Comparison of ENCODE assay signal across 31 mouse cellular contexts in genomic region chr14:120636726-120637400, GRCm38 (mm10).
DNase-seq lines count a peak whose midpoint lies in the region; ATAC-seq lines count a peak whose summit lies in the region.
"Had no signal": no experiment of that assay in that cellular context is flagged by ENCODE, and none has a peak within 500 bp of the region (broad histone marks: within the 10 kb centered on the region; RNA-seq: fewer than 3 reads in every experiment).

No protein-coding gene starts in this region.

- WGBS in heart, embryonic 13.5 days = 75% methylated on average over 6 of the region's 6 CpGs
- WGBS in intestine, embryonic 15.5 days = 91% methylated on average over 6 of the region's 6 CpGs
- WGBS in intestine, embryonic 16.5 days = 82% methylated on average over 6 of the region's 6 CpGs
- WGBS in midbrain, embryonic 11.5 days = 92% methylated on average over 6 of the region's 6 CpGs
- WGBS in midbrain, embryonic 14.5 days = 90% methylated on average over 6 of the region's 6 CpGs

- peak overlapping the region; percentile 41; the same call in 1 of the 2 replicates for H3K4me2 ChIP-seq in heart, embryonic 13.5 days
- no peak overlapping the region for H3K4me2 ChIP-seq in intestine, embryonic 15.5 days (replicated peaks)
- no peak overlapping the region for H3K4me2 ChIP-seq in intestine, embryonic 16.5 days (ENCODE audit: low read depth, low read length)
- H3K4me2 ChIP-seq in midbrain, embryonic 11.5 days = no peak overlapping the region
- H3K4me2 ChIP-seq in midbrain, embryonic 14.5 days (ENCODE audit: low read length) = no peak overlapping the region
- H3K4me2 ChIP-seq: embryonic facial prominence, embryonic 15.5 days; forebrain, embryonic 12.5 days; limb, embryonic 15.5 days; lung, embryonic 15.5 days; neural tube, embryonic 12.5 days had no signal

- ATAC-seq in heart, embryonic 13.5 days (ENCODE audit: extremely low read depth, insufficient number of reproducible peaks, low FRiP score, low TSS enrichment) = no peak
- no peak for ATAC-seq in intestine, embryonic 15.5 days
- no peak for ATAC-seq in intestine, embryonic 16.5 days
- no peak for ATAC-seq in midbrain, embryonic 11.5 days (ENCODE audit: low FRiP score)
- ATAC-seq in midbrain, embryonic 14.5 days (ENCODE audit: low FRiP score, low TSS enrichment) = no peak
- ATAC-seq: forebrain, postnatal 0 days; hindbrain, embryonic 16.5 days had no signal

- H3K27me3 ChIP-seq in heart, embryonic 13.5 days (replicated peaks) = no peaks in the 10 kb centered on the region
- H3K27me3 ChIP-seq in intestine, embryonic 15.5 days (replicated peaks) = no peaks in the 10 kb centered on the region
- no peaks in the 10 kb centered on the region for H3K27me3 ChIP-seq in intestine, embryonic 16.5 days (replicated peaks; ENCODE audit: control insufficient read depth, insufficient read depth, low read length)
- H3K27me3 ChIP-seq in midbrain, embryonic 11.5 days (ENCODE audit: control insufficient read depth, insufficient read depth, low read length) = no peaks in the 10 kb centered on the region
- H3K27me3 ChIP-seq in midbrain, embryonic 14.5 days (ENCODE audit: control insufficient read depth, insufficient read depth, low read length) = no peaks in the 10 kb centered on the region
- H3K27me3 ChIP-seq: embryonic facial prominence, embryonic 15.5 days; forebrain, embryonic 12.5 days; limb, embryonic 15.5 days; lung, embryonic 15.5 days; neural tube, embryonic 12.5 days had no signal

- H3K9me3 ChIP-seq in heart, embryonic 13.5 days = no peaks in the 10 kb centered on the region
- no peaks in the 10 kb centered on the region for H3K9me3 ChIP-seq in intestine, embryonic 15.5 days
- H3K9me3 ChIP-seq in intestine, embryonic 16.5 days (ENCODE audit: control insufficient read depth, low read length) = no peaks in the 10 kb centered on the region
- no peaks in the 10 kb centered on the region for H3K9me3 ChIP-seq in midbrain, embryonic 11.5 days (ENCODE audit: control insufficient read depth, low read length)
- no peaks in the 10 kb centered on the region for H3K9me3 ChIP-seq in midbrain, embryonic 14.5 days (ENCODE audit: control insufficient read depth, low read length)
- H3K9me3 ChIP-seq: embryonic facial prominence, embryonic 10.5 days; embryonic facial prominence, embryonic 15.5 days; forebrain, embryonic 12.5 days; limb, embryonic 10.5 days; limb, embryonic 15.5 days; lung, embryonic 15.5 days; midbrain, embryonic 10.5 days; neural tube, embryonic 12.5 days had no signal

- H3K27ac ChIP-seq in heart, embryonic 13.5 days (replicated peaks) = peak overlapping the region; percentile 77
- 0 out of 2 replicates have a peak overlapping the region, but pooled peaks have one; percentile 2 for H3K27ac ChIP-seq in intestine, embryonic 15.5 days
- H3K27ac ChIP-seq in intestine, embryonic 16.5 days (ENCODE audit: low read length) = no peak overlapping the region
- H3K27ac ChIP-seq in midbrain, embryonic 11.5 days (ENCODE audit: low read depth, low read length) = no peak overlapping the region
- H3K27ac ChIP-seq in midbrain, embryonic 14.5 days (replicated peaks; ENCODE audit: low read depth, low read length) = no peak overlapping the region
- H3K27ac ChIP-seq: embryonic facial prominence, embryonic 10.5 days; embryonic facial prominence, embryonic 15.5 days; forebrain, embryonic 12.5 days; kidney, postnatal 0 days; limb, embryonic 10.5 days; limb, embryonic 15.5 days; liver, embryonic 14.5 days; lung, embryonic 15.5 days; macrophage; midbrain, embryonic 10.5 days; neural tube, embryonic 12.5 days; stomach, postnatal 0 days had no signal

- no peak overlapping the region for H3K9ac ChIP-seq in heart, embryonic 13.5 days
- H3K9ac ChIP-seq in intestine, embryonic 15.5 days = no peak overlapping the region
- no peak overlapping the region for H3K9ac ChIP-seq in intestine, embryonic 16.5 days (ENCODE audit: low read depth, low read length)
- H3K9ac ChIP-seq in midbrain, embryonic 11.5 days (ENCODE audit: low read length) = no peak overlapping the region
- H3K9ac ChIP-seq in midbrain, embryonic 14.5 days (replicated peaks; ENCODE audit: low read length) = no peak overlapping the region
- H3K9ac ChIP-seq: embryonic facial prominence, embryonic 15.5 days; forebrain, embryonic 12.5 days; forebrain, postnatal 0 days; limb, embryonic 15.5 days; liver, embryonic 14.5 days; lung, embryonic 15.5 days; neural tube, embryonic 12.5 days had no signal

- H3K4me3 ChIP-seq in heart, embryonic 13.5 days = no peak overlapping the region
- no peak overlapping the region for H3K4me3 ChIP-seq in intestine, embryonic 15.5 days (replicated peaks)
- no peak overlapping the region for H3K4me3 ChIP-seq in intestine, embryonic 16.5 days (ENCODE audit: low read length)
- H3K4me3 ChIP-seq in midbrain, embryonic 11.5 days (ENCODE audit: low read depth, low read length) = no peak overlapping the region
- no peak overlapping the region for H3K4me3 ChIP-seq in midbrain, embryonic 14.5 days (replicated peaks; ENCODE audit: low read depth, low read length)
- H3K4me3 ChIP-seq: embryonic facial prominence, embryonic 10.5 days; embryonic facial prominence, embryonic 15.5 days; forebrain, embryonic 12.5 days; limb, embryonic 10.5 days; limb, embryonic 15.5 days; lung, embryonic 15.5 days; midbrain, embryonic 10.5 days; myocyte; neural tube, embryonic 12.5 days had no signal

- no peak for DNase-seq in heart, postnatal 36 days
- DNase-seq in midbrain, embryonic 11.5 days (ENCODE audit: low spot score, missing footprints) = peak; percentile 76
- no peak for DNase-seq in midbrain, embryonic 14.5 days
- DNase-seq in layer of hippocampus, postnatal 10 days (ENCODE audit: low spot score in 2 of 2) = no peak
- DNase-seq: adrenal gland, postnatal 10 days; cerebellum, adult 8-10 months; cerebellum, postnatal 25 days; forebrain, postnatal 0 days; gastrocnemius, postnatal 14 days; kidney, adult 8-10 months; kidney, postnatal 4 days; right cerebral cortex, adult 18-20 months; spleen, adult 18-20 months; thymus, postnatal 4 days had no signal

- no peaks in the 10 kb centered on the region for H3K36me3 ChIP-seq in heart, embryonic 13.5 days
- H3K36me3 ChIP-seq in intestine, embryonic 15.5 days = no peaks in the 10 kb centered on the region
- H3K36me3 ChIP-seq in intestine, embryonic 16.5 days (ENCODE audit: control insufficient read depth, insufficient read depth, low read length) = no peaks in the 10 kb centered on the region
- H3K36me3 ChIP-seq in midbrain, embryonic 11.5 days (ENCODE audit: control insufficient read depth, insufficient read depth, low read length) = no peaks in the 10 kb centered on the region
- H3K36me3 ChIP-seq in midbrain, embryonic 14.5 days (ENCODE audit: control insufficient read depth, insufficient read depth, low read length) = no peaks in the 10 kb centered on the region
- H3K36me3 ChIP-seq: embryonic facial prominence, embryonic 10.5 days; embryonic facial prominence, embryonic 15.5 days; forebrain, embryonic 12.5 days; limb, embryonic 10.5 days; limb, embryonic 15.5 days; lung, embryonic 15.5 days; midbrain, embryonic 10.5 days; neural tube, embryonic 12.5 days had no signal

- intact Hi-C loops in heart, postnatal 36 days (cut with DNase I) = no loop called here

- peaks cover 17% of the 10 kb centered on the region for H3K4me1 ChIP-seq in heart, embryonic 13.5 days
- no peaks in the 10 kb centered on the region for H3K4me1 ChIP-seq in intestine, embryonic 15.5 days (replicated peaks)
- no peaks in the 10 kb centered on the region for H3K4me1 ChIP-seq in intestine, embryonic 16.5 days (ENCODE audit: control insufficient read depth, insufficient read depth, low read length)
- H3K4me1 ChIP-seq in midbrain, embryonic 11.5 days (ENCODE audit: control insufficient read depth, insufficient read depth, low read length) = no peaks in the 10 kb centered on the region
- H3K4me1 ChIP-seq in midbrain, embryonic 14.5 days (ENCODE audit: control insufficient read depth, insufficient read depth, low read length) = no peaks in the 10 kb centered on the region
- H3K4me1 ChIP-seq: embryonic facial prominence, embryonic 10.5 days; embryonic facial prominence, embryonic 15.5 days; forebrain, embryonic 12.5 days; limb, embryonic 10.5 days; neural tube, embryonic 12.5 days had no signal

Comparison
In these comparisons a context has a peak if more than half of its experiments do, and no peak if none do; other contexts are left out.
1. H3K27ac ChIP-seq: peak in heart, embryonic 13.5 days (single experiment) and intestine, embryonic 15.5 days (single experiment); none in intestine, embryonic 16.5 days (single experiment), midbrain, embryonic 11.5 days (single experiment) and midbrain, embryonic 14.5 days (single experiment).